Mouse (Mus musculus) stomach, postnatal 0 days (tissue): Measurements from ENCODE around the gene Vav2. TPM values are rescaled to one million over a fixed set of nuclear protein-coding genes. Genes with fewer than 3 reads are reported as not detected.
A peak's percentile ranks its signal among the peaks of the same experiment; 100 is the strongest.

Experiments
- ATAC-seq: fragments of 200-750 bp; cut with Nextera tagmentation; 2 replicates; pipeline ENCODE4 v1.8.0; 2017; ENCODE audit not compliant: low FRiP score, low TSS enrichment
- DNase-seq: peaks from one replicate; pipeline ENCODE4 v3.0.0-alpha.2; 2016; ENCODE audit warnings: low spot score
- H3K27ac ChIP-seq: fragments of 300-500 bp; sonication (generic); replicated peaks from 2 replicates; pipeline ENCODE4 v1.5.1; 2014; ENCODE audit warnings: mild to moderate bottlenecking, control low read depth
- H3K27me3 ChIP-seq: fragments of 300-500 bp; sonication (generic); 2 replicates; pipeline ENCODE4 v1.6.1; 2014; ENCODE audit warnings: low read length; ENCODE audit not compliant: control insufficient read depth, insufficient read depth
- H3K36me3 ChIP-seq: fragments of 300-500 bp; sonication (generic); 2 replicates; pipeline ENCODE4 v1.6.1; 2014; ENCODE audit warnings: low read length, mixed read lengths; ENCODE audit not compliant: control insufficient read depth, insufficient read depth
- H3K4me1 ChIP-seq: fragments of 300-500 bp; sonication (generic); replicated peaks from 2 replicates; pipeline ENCODE4 v1.6.1; 2014; ENCODE audit warnings: antibody characterized with exemption; ENCODE audit not compliant: control insufficient read depth, insufficient read depth
- H3K4me2 ChIP-seq: fragments of 300-500 bp; sonication (generic); replicated peaks from 2 replicates; pipeline ENCODE4 v1.6.1; 2014; ENCODE audit warnings: low read depth, mild to moderate bottlenecking, control low read depth, moderate library complexity
- H3K4me3 ChIP-seq: fragments of 300-500 bp; sonication (generic); 2 replicates; pipeline ENCODE4 v1.5.1; 2014; ENCODE audit warnings: low read depth, low read length, control low read depth
- H3K9ac ChIP-seq: fragments of 300-500 bp; sonication (generic); 2 replicates; pipeline ENCODE4 v1.6.1; 2014; ENCODE audit warnings: mild to moderate bottlenecking, low read length, control low read depth, mixed read lengths
- H3K9me3 ChIP-seq: fragments of 300-500 bp; sonication (generic); 2 replicates; pipeline ENCODE4 v1.6.1; 2016; ENCODE audit warnings: low read length; ENCODE audit not compliant: control insufficient read depth
- CTCF ChIP-seq: IDR thresholded peaks from 2 replicates; pipeline ENCODE4 v1.5.1; 2016; ENCODE audit warnings: antibody characterized with exemption, low read depth, mild to moderate bottlenecking, moderate library complexity
- EP300 ChIP-seq: optimal IDR thresholded peaks from 2 replicates; pipeline ENCODE3; 2016; ENCODE audit warnings: antibody characterized with exemption
- WGBS: fragments of 180-500 bp; shearing (Covaris S2); extraction: QIAGEN DNeasy Blood & Tissue Kit; methylation state at CpG from one replicate; pipeline ENCODE4 v1.1.7; 2014; 5-methylcytosine and 5-hydroxymethylcytosine counted together
- polyA plus RNA-seq: library from polyadenylated mRNA; unstranded; fragments of >200 nt; fragmentation: Nextera tagmentation; extraction: Ambion mirVana; gene quantifications from 2 replicates; pipeline ENCODE4 v1.2.1, GENCODE M21; 2015

Vav2 gene
- polyA plus RNA-seq, 1 experiment from 2014 or later = 2.7 TPM

DNA sequence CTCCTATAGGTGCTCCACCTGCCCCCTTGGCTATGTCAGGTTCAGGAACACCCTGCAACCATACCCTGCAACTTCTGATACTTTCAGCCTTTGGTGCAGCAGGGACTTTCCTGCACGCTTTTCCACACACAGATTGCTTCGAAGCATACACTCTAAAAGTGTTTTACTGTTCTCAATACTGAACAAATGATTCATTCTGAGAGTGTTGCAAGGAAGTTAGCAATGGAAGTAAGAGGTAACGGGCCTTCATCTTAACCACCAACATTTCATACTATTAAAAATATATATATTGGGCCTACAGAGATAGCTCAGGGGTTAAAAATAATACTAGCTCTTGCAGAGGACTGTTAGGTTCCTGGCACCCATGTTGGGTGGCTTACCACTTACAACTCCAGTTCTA, 132.1 kb downstream of the Vav2 start:
- TF ChIP-seq CTCF = no peak
- TF ChIP-seq EP300 = no peak
- no peaks in the 10 kb centered on the region for H3K9me3 ChIP-seq
- DNase-seq = no peak
- ATAC-seq = no peak
- 91% methylated on average over 3 of the region's 3 CpGs for WGBS
- H3K27me3 ChIP-seq = no peaks in the 10 kb centered on the region
- no peak overlapping the region for H3K4me3 ChIP-seq
- no peaks in the 10 kb centered on the region; the same call in 1 of the 2 replicates for H3K36me3 ChIP-seq
- H3K4me2 ChIP-seq = no peak overlapping the region
- H3K27ac ChIP-seq = no peak overlapping the region
- H3K9ac ChIP-seq = no peak overlapping the region
- H3K4me1 ChIP-seq = no peaks in the 10 kb centered on the region

- Histone ChIP-seq H3K27me3 (no peaks in the 10 kb centered on the region), H3K36me3 (no peaks in the 10 kb centered on the region; the same call in 1 of the 2 replicates)
These were observed 137.8 kb downstream of the Vav2 start for GRCm38 (mm10) chr2:27289019-27289418.

DNA sequence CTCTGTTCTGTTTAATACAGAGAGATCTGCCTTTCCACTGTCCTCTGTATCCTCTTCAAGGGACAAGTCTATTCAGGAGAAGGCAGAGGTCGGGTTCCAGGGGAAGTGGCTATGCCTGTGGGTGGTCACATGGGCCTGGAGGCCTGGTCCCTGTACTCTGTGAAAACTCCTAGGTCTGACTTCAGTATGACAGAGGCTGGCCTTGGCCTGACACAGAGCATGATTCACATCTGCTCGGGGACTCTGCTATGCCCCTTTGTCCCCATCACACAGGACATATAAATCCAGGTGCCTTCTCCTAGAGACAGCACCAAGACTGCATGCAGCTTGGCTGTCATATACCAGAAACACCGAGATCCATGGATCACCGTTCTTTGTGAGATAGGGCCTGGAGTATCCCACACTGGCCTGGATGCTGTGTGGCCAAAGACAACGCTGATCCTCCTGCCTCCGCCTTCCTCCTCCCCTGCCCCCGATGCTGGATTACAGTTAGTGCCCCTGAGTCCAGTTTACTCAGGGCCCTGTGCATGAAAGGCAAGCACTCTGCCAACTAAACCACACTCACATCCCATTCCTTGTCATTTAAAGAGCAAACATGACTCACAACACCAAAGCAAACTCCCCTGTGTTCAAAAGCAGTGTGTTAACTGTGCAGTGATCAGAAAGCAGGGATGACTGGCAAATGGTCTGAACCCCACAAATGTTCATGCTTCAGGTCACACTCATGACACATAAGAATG, 139.7 kb downstream of the Vav2 start:
- Histone ChIP-seq H3K9ac (no peak overlapping the region), H3K36me3 (no peaks in the 10 kb centered on the region; the same call in 1 of the 2 replicates), H3K4me2 (no peak overlapping the region), H3K4me1 (no peaks in the 10 kb centered on the region), H3K27me3 (no peaks in the 10 kb centered on the region), H3K9me3 (no peaks in the 10 kb centered on the region), H3K27ac (no peak overlapping the region), H3K4me3 (no peak overlapping the region)
- WGBS = 60% methylated on average over 7 of the region's 7 CpGs
- DNase-seq (peak; percentile 39), ATAC-seq (peak; percentile 38)
- TF ChIP-seq EP300 = no peak
- TF ChIP-seq CTCF = no peak

More at GRCm38 (mm10) chr2:27289019-27289418, 137.8 kb downstream of the Vav2 start:
- Histone ChIP-seq H3K9ac (no peak overlapping the region), H3K27ac (peak overlapping the region; percentile 36; the same call in 1 of the 2 replicates), H3K4me2 (no peak overlapping the region), H3K9me3 (no peaks in the 10 kb centered on the region), H3K4me1 (no peaks in the 10 kb centered on the region), H3K4me3 (no peak overlapping the region)
- peak; percentile 16; the same call in 1 of the 2 replicates for ATAC-seq
- DNase-seq = peak; percentile 79
- WGBS = 8% methylated on average over 3 of the region's 3 CpGs
- no peak for TF ChIP-seq EP300
- peak; percentile 94 for TF ChIP-seq CTCF

GRCm38 (mm10) chr2:27284441-27284840, 142.4 kb downstream of the Vav2 start:
- H3K36me3 ChIP-seq = no peaks in the 10 kb centered on the region; the same call in 1 of the 2 replicates
- H3K27me3 ChIP-seq = no peaks in the 10 kb centered on the region
- no peak overlapping the region for H3K27ac ChIP-seq
- 65% methylated on average over 7 of the region's 7 CpGs for WGBS
- H3K9me3 ChIP-seq = no peaks in the 10 kb centered on the region
- H3K4me3 ChIP-seq = no peak overlapping the region
- TF ChIP-seq EP300 = no peak
- TF ChIP-seq CTCF = no peak
- H3K9ac ChIP-seq = no peak overlapping the region
- no peak for DNase-seq
- H3K4me2 ChIP-seq = no peak overlapping the region
- ATAC-seq = no peak
- H3K4me1 ChIP-seq = no peaks in the 10 kb centered on the region

DNA sequence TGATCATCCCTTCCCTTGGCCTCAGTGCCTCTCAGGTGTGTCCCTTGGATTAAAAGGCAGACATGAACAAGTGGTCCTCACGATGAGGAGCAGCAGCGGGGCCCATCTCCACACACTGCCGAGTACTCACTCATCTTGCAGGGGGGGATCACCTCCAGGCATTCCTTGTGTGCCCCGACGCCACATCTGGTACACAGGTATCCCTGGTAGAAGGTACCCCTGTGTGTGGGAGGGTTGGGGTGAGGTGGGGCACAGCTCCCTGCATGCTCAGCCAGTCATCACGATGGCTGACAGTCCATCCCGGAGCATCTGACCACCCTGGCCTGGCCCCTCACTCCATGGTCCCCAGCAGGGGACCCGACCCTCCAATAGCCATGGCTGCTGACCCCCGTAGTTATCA, 145.1 kb downstream of the Vav2 start:
- 96% methylated on average over 9 of the region's 9 CpGs for WGBS
- ATAC-seq = no peak
- no peak for DNase-seq
- H3K27ac ChIP-seq = no peak overlapping the region
- no peak overlapping the region for H3K9ac ChIP-seq
- no peaks in the 10 kb centered on the region for H3K27me3 ChIP-seq
- TF ChIP-seq CTCF (no peak), EP300 (no peak)
- peaks cover 3% of the 10 kb centered on the region for H3K36me3 ChIP-seq
- H3K4me3 ChIP-seq = no peak overlapping the region
- no peaks in the 10 kb centered on the region for H3K4me1 ChIP-seq
- no peak overlapping the region for H3K4me2 ChIP-seq
- H3K9me3 ChIP-seq = no peaks in the 10 kb centered on the region

DNA sequence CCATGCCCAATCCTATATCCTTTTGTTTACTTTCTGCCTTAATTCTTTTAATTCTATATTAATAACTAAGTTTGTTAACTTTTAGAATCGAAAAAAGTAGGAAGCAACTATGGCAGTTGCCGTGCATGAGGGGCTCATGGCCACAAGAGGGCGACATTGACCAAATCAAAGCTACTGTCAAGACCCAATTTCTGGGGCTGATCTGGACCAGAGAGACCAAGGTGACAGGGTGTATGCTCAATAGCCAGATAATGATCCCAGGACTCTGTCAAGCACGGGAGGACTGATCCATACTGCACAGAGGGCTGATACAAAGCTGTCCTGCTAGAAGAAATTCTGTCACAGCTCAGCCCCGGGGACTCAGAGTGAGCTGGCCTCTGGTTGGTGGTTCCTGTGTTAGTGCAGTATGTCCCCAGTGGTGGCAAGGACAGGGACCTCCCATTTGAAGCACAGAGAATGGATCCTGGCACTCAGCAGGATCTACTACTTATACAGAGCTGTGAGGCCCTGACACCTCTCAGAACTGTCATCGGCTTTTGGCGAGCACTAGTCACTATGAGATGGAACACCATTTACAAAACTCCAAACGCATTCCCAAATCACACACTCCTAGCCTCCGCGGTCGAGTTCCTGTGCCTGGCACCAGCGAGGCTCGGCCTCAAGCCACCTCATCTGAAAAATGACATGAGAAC, 145.8 kb downstream of the Vav2 start:
- no peak overlapping the region for H3K4me2 ChIP-seq
- H3K4me3 ChIP-seq = no peak overlapping the region
- H3K27me3 ChIP-seq = no peaks in the 10 kb centered on the region
- no peaks in the 10 kb centered on the region for H3K9me3 ChIP-seq
- H3K9ac ChIP-seq = no peak overlapping the region
- WGBS = 67% methylated on average over 13 of the region's 13 CpGs
- H3K36me3 ChIP-seq = peaks cover 3% of the 10 kb centered on the region
- DNase-seq (peak; percentile 74), ATAC-seq (peak; percentile 48; the same call in 1 of the 2 replicates)
- TF ChIP-seq EP300 = no peak
- peak; percentile 87 for TF ChIP-seq CTCF
- H3K4me1 ChIP-seq = no peaks in the 10 kb centered on the region
- H3K27ac ChIP-seq = no peak overlapping the region
